Mouse (Mus musculus) thymus, adult 2 months (tissue): ENCODE results near the gene Tmem8. TPM values are rescaled to one million over a fixed set of nuclear protein-coding genes. Genes with fewer than 3 reads are reported as not detected.
"Not testable (repeated sequence)": the region's sequence is repeated elsewhere in the genome, so short reads cannot be mapped to it uniquely, and the experiment has no call there.

ENCODE experiments used
- DNase-seq: peaks from one replicate; pipeline ENCODE4 v3.0.0; 2021
- H3K27ac ChIP-seq: fragments of 200-500 bp; 2 replicates; pipeline ENCODE4 v1.5.1; 2012; ENCODE audit warnings: low read length, control low read depth; ENCODE audit not compliant: control insufficient read depth, insufficient read depth
- H3K27me3 ChIP-seq: fragments of 200-500 bp; 2 replicates; pipeline ENCODE4 v1.6.1; 2012; ENCODE audit warnings: mild to moderate bottlenecking, low read length, moderate library complexity, mixed read lengths; ENCODE audit not compliant: control insufficient read depth, insufficient read depth
- H3K36me3 ChIP-seq: fragments of 200-500 bp; 2 replicates; pipeline ENCODE4 v1.6.1; 2012; ENCODE audit warnings: mild to moderate bottlenecking, low read length, moderate library complexity; ENCODE audit not compliant: control insufficient read depth, insufficient read depth
- H3K4me1 ChIP-seq: fragments of 200-500 bp; replicated peaks from 2 replicates; pipeline ENCODE4 v1.6.1; 2012; ENCODE audit warnings: low read length; ENCODE audit not compliant: control insufficient read depth, insufficient read depth
- H3K4me3 ChIP-seq: fragments of 200-500 bp; 2 replicates; pipeline ENCODE4 v1.5.1; 2012; ENCODE audit warnings: mild to moderate bottlenecking, low read length, control low read depth, moderate library complexity; ENCODE audit not compliant: control insufficient read depth, insufficient read depth
- CTCF ChIP-seq: fragments of 200-500 bp; IDR thresholded peaks from 2 replicates; pipeline ENCODE4 v1.5.1; 2012; ENCODE audit warnings: mild to moderate bottlenecking, control low read depth, low read length, moderate library complexity, borderline replicate concordance; ENCODE audit not compliant: control insufficient read depth, poor library complexity, insufficient read depth; ENCODE audit errors: extremely low read depth
- POLR2A ChIP-seq: fragments of 200-500 bp; IDR thresholded peaks from 2 replicates; pipeline ENCODE4 v1.6.1; 2012; ENCODE audit warnings: mild to moderate bottlenecking, low read length, control low read depth, moderate library complexity; ENCODE audit not compliant: control insufficient read depth, poor library complexity, insufficient read depth; ENCODE audit errors: extremely low read depth
- WGBS: fragments of 180-500 bp; shearing (Covaris S2); methylation state at CpG from one replicate; pipeline ENCODE4 v1.1.7; 2018; 5-methylcytosine and 5-hydroxymethylcytosine counted together
- polyA plus RNA-seq: library from polyadenylated mRNA; depleted of rRNA; stranded (reverse); fragments of >200 nt; gene quantifications from 2 replicates; pipeline ENCODE4 v1.2.3, GENCODE M21; 2012

The Tmem8 gene
- polyA plus RNA-seq, 1 experiment = 43.2 TPM

GRCm38 (mm10) chr17:26095121-26095740 is 17.9 kb upstream of the Tmem8 start, which contains the start of gene Nme4:
TSS of gene Nme4 (minus strand) at chr17:26095602.
- Histone ChIP-seq H3K4me1 (peaks cover 17% of the 10 kb centered on the region), H3K27ac (no peak within 1 kb of the TSS), H3K4me3 (peak within 1 kb of the TSS; percentile 49), H3K36me3 (no peaks in the 10 kb centered on the region), H3K27me3 (no peaks in the 10 kb centered on the region)
- 3% methylated on average over 47 of the region's 47 CpGs for WGBS
- DNase-seq = peak; percentile 54
- TF ChIP-seq CTCF = no peak
- TF ChIP-seq POLR2A = no peak

- 96% methylated on average over 7 of the region's 7 CpGs for WGBS
Observed at GRCm38 (mm10) chr17:26098461-26098860, 14.6 kb upstream of the Tmem8 start.

GRCm38 (mm10) chr17:26099316-26099715 is 13.8 kb upstream of the Tmem8 start:
- not testable (repeated sequence) for H3K27me3 ChIP-seq, DNase-seq, H3K27ac ChIP-seq, H3K4me3 ChIP-seq, H3K36me3 ChIP-seq
- 51% methylated on average over 3 of the region's 3 CpGs for WGBS
- H3K4me1 ChIP-seq = peaks cover 13% of the 10 kb centered on the region

More at GRCm38 (mm10) chr17:26098461-26098860, 14.6 kb upstream of the Tmem8 start:
- no peaks in the 10 kb centered on the region for H3K27me3 ChIP-seq
- TF ChIP-seq POLR2A (no peak), CTCF (no peak)
- H3K4me1 ChIP-seq = peaks cover 17% of the 10 kb centered on the region
- no peak overlapping the region for H3K27ac ChIP-seq
- no peak overlapping the region for H3K4me3 ChIP-seq
- H3K36me3 ChIP-seq = no peaks in the 10 kb centered on the region
- DNase-seq = no peak

GRCm38 (mm10) chr17:26100166-26100565 is 12.9 kb upstream of the Tmem8 start:
- Histone ChIP-seq H3K4me3 (no peak overlapping the region), H3K27ac (no peak overlapping the region), H3K36me3 (no peaks in the 10 kb centered on the region), H3K4me1 (peaks cover 4% of the 10 kb centered on the region), H3K27me3 (no peaks in the 10 kb centered on the region)
- no peak for TF ChIP-seq POLR2A
- TF ChIP-seq CTCF = no peak
- no peak for DNase-seq
- WGBS = 64% methylated on average over 2 of the region's 2 CpGs

GRCm38 (mm10) chr17:26101478-26101877 is 11.6 kb upstream of the Tmem8 start:
- Histone ChIP-seq H3K27me3 (no peaks in the 10 kb centered on the region), H3K27ac (no peak overlapping the region), H3K36me3 (no peaks in the 10 kb centered on the region), H3K4me3 (no peak overlapping the region), H3K4me1 (no peaks in the 10 kb centered on the region)
- TF ChIP-seq CTCF = no peak
- no peak for TF ChIP-seq POLR2A
- DNase-seq = no peak
- 92% methylated on average over 4 of the region's 4 CpGs for WGBS

GRCm38 (mm10) chr17:26105619-26106018 is 7.5 kb upstream of the Tmem8 start:
- Histone ChIP-seq H3K27ac (no peak overlapping the region), H3K4me1 (no peaks in the 10 kb centered on the region), H3K4me3 (no peak overlapping the region), H3K27me3 (no peaks in the 10 kb centered on the region), H3K36me3 (no peaks in the 10 kb centered on the region)
- TF ChIP-seq CTCF = no peak
- WGBS = 50% methylated on average over 4 of the region's 4 CpGs
- DNase-seq = no peak

- Histone ChIP-seq H3K27me3 (no peaks in the 10 kb centered on the region), H3K27ac (no peak overlapping the region), H3K36me3 (no peaks in the 10 kb centered on the region), H3K4me1 (peaks cover 9% of the 10 kb centered on the region), H3K4me3 (no peak overlapping the region)
- DNase-seq = no peak
- 68% methylated on average over 4 of the region's 4 CpGs for WGBS
- no peak for TF ChIP-seq POLR2A
- no peak for TF ChIP-seq CTCF
Observed at GRCm38 (mm10) chr17:26110156-26110555, 2.9 kb upstream of the Tmem8 start.
